Mouse (Mus musculus) fat pad, adult 2 months (tissue): ENCODE measurements at regions not wholly inside any gene's neighbourhood (a gene's known extent, or its start where the extent isn't known, plus 50 kb on each side); places are given as distances from the start of the nearest gene placed in this dataset.
"Not testable (repeated sequence)": the region's sequence is repeated elsewhere in the genome, so short reads cannot be mapped to it uniquely, and the experiment has no call there.

Experiments
- DNase-seq: peaks from one replicate; pipeline ENCODE4 v3.0.0-alpha.2; 2011; ENCODE audit warnings: low read depth, low spot score; ENCODE audit errors: extremely low read depth

DNA sequence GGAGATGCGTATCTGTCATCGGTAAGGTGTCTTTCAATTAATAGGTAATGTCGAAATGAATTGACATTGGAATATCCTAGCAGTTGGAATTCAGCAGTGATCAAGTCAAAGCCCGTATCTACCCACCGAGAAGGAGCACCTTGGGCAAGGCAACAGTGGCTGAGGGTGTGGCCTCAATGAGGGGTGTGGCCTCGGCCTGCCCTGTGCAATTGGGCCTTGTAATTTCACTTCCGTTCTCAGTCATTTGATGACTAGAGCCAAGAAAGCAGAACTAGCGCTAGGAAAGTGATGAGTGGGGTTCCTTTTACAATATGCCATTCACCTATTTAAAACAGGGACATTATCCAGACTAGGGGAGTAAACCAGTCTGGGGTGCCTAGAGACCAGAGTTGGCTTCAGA, 77.6 kb downstream of the Elovl4 start:
- DNase-seq: no peak

DNA sequence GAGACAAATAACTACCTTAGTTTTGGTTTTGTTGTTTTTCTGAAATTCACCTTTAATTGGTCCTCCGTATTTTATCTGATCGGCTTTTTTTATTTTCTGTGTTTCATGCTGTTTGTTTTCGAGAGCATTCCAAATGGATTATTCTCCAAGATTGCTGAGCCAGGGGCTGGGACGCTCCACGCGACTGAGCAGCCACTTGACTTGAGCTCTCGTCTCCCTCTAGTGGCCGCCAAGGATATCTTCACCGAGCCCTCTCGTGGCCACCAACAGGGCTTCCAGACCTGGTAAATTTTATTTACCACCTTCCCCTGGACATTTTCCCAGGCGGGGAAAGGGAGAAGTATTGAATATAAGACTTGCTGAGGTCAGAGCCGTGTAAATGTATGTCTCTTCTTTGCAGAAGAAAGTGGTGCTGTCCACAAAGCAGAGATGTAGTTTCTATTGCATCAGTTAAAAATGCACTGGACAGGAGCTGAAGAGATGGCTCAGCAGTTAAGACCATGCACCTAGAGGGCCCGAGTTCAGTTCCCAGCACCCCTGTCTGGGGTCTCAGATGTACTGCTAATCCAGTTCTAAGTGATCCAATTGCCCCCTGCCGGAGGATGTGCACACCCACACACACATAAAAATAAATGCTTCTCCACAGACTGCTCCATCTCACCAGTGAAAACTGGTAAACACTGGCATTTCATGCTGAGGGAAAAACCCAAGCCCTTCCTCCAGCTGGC, 78.5 kb downstream of the Elovl4 start:
- DNase-seq: no peak

DNA sequence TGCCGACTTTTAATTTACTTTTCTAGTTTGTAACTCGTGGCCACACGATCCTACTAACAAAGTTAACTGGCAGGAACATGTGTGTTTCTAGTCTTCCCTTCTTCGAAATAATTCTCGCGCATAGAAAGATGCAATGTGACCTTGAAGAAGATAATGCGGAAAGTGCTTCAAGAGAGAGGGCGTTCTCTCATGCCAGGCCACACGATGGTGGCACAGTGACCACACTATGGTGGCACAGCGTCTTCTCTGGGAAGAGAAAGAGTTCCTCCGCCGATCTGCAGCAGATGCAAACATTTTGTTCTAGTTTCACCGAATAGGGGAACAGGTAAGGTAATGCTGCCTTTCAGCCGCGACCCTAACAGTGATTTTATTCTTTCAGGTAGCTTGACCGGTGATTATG, 79.1 kb downstream of the Elovl4 start:
- DNase-seq: no peak

DNA sequence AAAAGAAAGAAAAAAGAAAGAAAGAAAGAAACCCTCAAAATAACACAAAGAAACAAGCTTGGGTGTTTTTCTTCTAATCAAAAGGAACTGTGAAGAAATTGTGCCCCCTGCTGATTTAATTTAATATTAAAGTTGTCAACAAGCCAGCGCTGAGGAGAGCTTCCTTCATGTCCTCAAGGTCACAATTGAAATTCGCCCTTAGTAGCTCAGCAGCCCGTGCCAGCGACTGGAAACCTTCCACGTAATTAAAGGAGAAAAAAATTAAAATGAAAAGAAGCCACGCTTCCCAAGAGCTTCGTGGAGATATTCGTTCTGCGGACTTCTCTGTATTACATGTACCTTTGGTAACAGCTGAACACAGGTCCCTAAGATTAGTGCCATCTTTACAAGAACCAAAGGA, 80.0 kb downstream of the Elovl4 start:
- no peak for DNase-seq

DNA sequence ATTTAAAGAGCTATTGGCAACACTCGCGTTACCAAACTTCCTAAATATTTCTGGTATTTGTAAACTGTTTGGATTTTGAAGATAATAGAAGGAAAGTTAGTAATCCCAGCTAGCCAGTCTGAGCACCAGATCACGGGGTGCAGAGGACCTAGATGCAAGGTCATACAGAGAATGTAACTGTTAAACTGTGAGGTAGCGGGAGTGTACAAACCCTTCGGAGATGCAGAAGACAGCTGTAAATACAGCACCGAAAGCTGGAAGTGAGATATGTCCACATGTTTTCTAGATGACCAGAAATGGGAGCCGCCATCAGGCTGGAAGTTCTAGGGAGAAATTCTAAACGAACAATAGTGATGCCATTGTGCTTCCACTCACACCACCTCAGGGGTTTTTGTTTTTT, 80.5 kb downstream of the Elovl4 start:
- DNase-seq: no peak

DNA sequence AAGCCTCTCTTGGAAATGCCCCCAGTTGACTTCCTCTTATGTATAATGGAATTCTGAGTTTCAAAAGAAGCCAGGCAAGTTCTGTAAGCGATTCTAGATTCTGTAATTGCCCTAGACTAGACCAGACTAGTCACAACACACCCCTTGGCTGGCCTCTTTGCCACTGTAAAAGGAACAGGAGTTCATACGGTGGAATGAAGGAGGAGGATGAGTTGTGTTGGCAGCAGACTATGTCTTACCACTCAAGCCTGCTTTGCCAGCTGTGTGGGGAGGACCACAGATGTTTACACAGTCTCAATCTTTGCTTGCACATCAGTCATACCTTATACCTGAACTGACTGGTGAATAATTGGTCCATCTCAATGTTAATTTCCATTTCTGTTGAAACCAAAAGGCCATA, 85.1 kb downstream of the Elovl4 start:
- DNase-seq: peak; percentile 93

DNA sequence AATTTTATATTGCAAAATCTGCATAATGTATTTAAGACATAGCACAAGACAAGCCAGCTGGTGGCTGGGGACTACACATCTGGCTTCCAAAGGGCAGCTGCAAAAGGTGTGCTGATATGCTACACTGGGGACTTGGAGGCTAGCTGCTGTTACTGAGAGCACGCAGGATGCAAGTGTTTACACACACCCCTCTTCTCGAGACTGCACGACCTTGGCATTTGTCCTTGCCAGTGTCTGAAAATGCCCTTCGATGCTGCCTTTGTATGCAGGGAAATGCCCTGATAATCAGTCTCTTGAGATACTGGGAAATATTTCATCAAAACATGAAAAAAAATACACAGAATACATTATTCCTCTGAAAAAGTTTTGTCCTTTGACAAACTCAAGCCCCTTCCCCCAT, 86.3 kb downstream of the Elovl4 start:
- DNase-seq: no peak

DNA sequence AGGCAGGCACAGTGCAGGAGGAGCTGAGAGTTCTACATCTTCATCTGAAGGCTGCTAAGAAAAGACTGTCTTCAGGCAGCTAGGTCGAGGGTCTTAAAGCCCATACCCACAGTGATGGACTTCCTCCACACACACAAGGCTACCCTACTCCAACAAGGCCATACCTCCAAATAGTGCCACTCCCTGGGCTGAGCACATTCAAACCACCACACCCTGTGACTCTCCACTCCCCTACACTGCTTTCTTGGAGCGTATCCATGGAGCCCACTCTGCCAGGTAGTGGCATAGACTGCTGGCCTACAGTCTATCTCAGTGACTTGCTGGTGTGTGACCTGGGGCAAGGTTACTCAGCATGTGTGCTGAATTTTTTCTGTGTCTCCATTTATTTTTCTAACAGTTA, 88.0 kb downstream of the Elovl4 start:
- not testable (repeated sequence) for DNase-seq

DNA sequence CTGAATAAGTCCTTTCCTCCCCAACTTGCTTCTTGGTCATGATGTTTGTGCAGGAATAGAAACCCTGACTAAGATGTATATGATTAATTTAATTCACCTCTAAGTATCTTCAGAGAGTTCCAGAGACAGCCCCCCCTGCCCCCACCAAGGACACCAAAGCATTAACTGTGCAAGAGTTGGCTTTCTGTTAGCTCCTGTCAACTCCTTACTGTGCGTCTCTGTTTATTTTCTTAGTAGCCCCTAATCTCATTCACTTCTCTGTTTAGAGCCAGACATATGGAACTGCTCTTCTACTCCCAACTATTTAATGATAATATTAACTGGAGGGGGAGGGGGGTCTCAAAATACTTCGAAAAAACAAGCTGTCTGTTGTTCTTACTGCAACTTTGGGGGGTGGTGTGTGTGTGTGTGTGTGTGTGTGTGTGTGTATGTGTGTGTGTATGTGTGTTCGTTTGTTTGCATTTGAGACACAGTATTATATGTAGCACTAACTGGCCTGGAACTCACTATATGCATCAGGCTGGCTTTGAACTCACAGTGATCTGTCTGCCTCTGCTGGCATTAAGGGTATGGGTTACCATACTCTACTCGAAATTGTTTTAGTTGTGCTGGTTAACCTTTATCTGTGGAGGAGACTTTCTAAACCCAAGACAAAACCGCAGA, 89.8 kb downstream of the Elovl4 start:
- no peak for DNase-seq

DNA sequence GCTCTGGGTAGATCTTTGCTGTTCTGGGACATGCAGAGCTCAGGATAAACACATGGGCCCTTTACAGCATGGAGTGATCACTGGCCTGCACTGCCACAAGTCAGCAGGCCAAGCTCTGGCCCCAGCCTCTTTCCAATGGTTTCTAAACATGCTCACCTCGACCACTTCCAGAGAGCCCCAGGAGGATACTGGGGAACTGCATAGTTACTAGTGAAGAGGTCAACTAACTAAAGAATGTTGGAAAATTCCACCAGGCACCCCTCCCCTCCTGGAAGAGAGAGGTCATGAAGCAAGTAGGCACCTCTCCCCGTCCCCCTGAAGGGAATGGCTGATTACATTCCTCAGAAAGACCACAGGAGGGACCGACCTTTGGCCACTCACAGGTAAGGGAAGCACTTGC, 98.7 kb downstream of the Elovl4 start:
- no peak for DNase-seq

DNA sequence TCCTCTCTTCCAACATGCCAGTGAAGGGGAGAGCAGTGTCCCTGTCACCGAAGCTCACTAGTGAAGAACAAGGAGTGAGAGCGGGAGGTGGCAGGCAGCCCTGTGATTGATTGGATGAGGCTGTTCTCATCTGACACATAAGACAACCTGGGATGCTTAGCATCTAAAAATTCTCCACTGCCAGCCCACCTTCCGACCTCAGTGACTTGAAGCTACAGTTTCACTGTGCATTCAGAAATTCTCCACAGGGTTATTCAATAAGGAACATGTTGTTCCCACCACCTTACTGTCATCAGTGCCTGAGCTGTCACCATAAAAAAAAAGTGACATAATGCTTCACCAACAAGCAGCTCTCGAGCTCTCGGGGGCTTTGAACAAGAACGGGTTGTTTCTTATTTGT, 100.0 kb downstream of the Elovl4 start:
- no peak for DNase-seq

DNA sequence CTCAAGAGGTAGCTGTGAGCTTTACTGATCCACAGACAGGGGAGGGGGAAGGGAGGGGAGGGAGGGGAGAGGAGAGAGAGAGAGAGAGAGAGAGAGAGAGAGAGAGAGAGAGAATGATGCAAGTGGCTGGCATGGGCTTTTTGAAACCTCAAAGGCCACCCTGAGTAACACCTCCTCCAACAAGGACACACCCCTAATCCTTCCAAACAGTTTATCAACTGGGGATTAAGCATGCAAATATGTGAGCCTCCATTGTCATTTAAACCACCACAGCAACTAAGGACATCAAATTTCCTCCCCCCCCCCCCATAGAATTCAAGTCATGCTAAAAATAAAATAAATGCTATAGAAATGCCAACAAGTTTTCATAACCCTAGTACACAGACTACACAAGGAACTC, 101.9 kb downstream of the Elovl4 start:
- no peak for DNase-seq

DNA sequence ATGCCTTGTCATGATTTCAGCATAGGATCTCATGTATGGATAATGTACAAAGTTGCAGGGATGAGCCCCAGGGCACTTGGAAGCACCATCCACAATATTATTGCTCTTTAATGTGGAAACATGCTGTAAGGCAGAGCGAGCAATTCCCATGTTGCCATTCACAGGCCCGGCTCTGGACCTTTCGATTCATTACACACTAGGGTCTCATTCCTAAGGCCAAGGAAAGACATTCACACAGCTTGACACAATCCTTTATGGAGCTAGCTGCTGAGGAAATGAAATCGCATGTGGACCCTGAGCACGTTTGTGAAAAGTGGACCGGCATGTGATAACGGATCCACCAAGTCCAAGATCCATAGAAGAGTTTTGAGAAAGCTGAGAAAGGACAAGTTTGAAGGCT, 105.2 kb downstream of the Elovl4 start:
- DNase-seq: no peak

DNA sequence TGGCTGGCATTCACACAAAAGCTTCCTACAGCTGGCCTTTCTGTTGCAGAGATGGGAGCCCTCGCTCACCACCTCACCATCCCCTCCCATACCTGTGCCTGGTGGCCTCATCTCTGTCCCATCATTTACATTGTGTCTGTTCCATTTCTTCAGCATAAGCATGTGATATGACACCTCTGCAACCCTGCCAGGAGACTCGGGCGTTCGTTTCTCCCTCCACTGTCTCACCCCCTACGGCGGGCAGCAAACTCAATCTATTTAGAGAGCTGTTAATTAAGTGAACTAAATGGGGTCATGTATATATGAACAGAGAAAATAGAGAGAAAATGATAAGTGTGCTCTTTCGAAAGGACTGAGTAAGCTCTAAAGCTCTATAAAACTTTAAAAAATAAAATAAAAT, 106.0 kb downstream of the Elovl4 start:
- DNase-seq: no peak

DNA sequence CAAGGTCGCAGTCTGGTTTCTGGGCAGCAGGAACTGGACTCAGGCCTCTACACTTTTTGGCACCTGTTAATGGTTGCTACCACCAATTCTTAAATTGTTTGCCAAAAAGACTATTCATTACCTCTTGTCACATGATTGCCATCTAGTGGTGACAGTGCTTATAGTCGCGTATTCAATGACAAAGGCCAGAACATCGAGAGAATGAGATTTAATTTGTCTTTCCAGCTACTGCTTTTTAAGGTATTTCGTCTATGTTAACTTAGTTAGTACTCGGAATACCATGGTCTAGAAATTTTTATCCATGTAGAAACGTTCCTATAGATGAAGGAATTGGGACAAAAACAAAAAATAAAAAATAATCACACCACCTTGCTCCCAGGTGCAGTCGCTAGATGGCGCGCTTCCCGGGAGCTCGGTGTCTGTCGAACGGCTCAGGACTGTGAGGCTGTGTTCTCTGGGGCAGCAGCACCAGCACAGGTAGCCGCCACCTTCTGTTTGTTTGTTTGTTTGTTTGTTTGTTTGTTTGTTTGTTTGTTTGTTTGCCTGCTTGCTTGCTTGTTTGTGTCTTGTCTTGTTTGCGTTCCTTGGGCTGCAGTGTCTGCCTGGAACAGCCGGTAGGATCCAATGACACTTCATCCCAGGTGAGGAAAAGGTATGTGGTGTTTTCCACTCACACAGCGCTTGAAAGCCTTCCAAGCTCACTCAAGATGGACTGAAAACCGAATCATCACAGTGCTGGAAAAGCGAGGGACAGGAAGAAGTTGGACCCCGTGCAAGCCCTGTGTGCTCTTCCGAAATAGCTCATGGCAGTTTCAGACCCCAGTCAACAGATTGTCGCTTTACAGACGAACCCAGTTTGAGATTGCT, 114.5 kb downstream of the Elovl4 start:
- peak; percentile 13 for DNase-seq
